Mouse (Mus musculus): ENCODE results near the gene Zfp316.

Gene Zfp316

GRCm38 (mm10) chr5:143235028-143235693, 34.7 kb downstream of the Zfp316 start, which contains the start of gene Zfp12:
Zfp12 (plus strand) TSS chr5:143235163.
- DNase-seq (ENCODE audit: low read depth in 1 of 2, low spot score in 2 of 2), result peak; percentile 62 to 71

GRCm38 (mm10) chr5:143226790-143227189, 43.0 kb downstream of the Zfp316 start, which contains the start of gene Spdye4a:
Spdye4a (minus strand) TSS chr5:143226890.
- DNase-seq (ENCODE audit: low read depth in 1 of 2, low spot score in 2 of 2), result no peak

- DNase-seq (ENCODE audit: low read depth in 1 of 2, low spot score in 2 of 2), result no peak
Measured at GRCm38 (mm10) chr5:143222287-143222686, 47.5 kb downstream of the Zfp316 start.

- no peak for DNase-seq (ENCODE audit: low read depth in 1 of 2, low spot score in 2 of 2)
Measured at GRCm38 (mm10) chr5:143220996-143221395, 48.8 kb downstream of the Zfp316 start.

GRCm38 (mm10) chr5:143213832-143214231, 56.0 kb downstream of the Zfp316 start:
- no peak for DNase-seq (ENCODE audit: low read depth in 1 of 2, low spot score in 2 of 2)

- DNase-seq (ENCODE audit: low read depth in 1 of 2, low spot score in 2 of 2), result no peak
Measured at GRCm38 (mm10) chr5:143205015-143205414, 64.8 kb downstream of the Zfp316 start.
